Mouse (Mus musculus): Measurements from ENCODE around the gene Ak5. TPM values are rescaled to one million over a fixed set of nuclear protein-coding genes. Genes with fewer than 3 reads are reported as not detected.
"Not testable (repeated sequence)": the region's sequence is repeated elsewhere in the genome, so short reads cannot be mapped to it uniquely, and the experiment has no call there.

The Ak5 gene
- polyA plus RNA-seq, 1 experiment from 2014 or later = 24.4 TPM

DNA sequence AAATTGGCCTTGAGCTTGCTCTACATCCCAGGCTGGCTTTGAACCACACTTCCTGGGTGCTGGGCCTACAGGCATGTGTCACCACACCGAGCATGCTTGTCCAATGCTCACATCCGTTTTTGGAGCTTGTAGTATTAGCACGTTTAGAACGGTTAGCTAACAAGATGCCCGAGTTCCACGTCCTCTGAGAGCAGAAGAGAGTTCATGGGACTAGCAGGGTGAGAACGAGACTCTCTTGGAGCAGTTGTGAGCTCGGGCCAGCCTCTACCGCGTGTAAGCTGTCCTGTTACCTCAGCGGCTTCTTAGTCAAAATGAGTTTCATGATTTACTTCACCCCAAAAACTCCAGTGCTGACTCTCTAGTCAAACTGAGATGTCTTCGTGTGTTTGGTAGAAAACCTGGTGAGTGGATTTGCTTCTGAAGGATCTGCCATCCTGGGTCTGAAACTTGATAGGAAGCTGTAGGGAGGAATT, 199.6 kb downstream of the Ak5 start:
- no peak for ATAC-seq (ENCODE audit: low FRiP score)
- peaks cover 2% of the 10 kb centered on the region; the same call in 1 of the 2 replicates for H3K36me3 ChIP-seq
- no peak overlapping the region for H3K9ac ChIP-seq (replicated peaks)
- H3K9me3 ChIP-seq (replicated peaks) = no peaks in the 10 kb centered on the region
- no peak overlapping the region for H3K4me2 ChIP-seq
- no peak overlapping the region for H3K27ac ChIP-seq (replicated peaks)
- H3K4me1 ChIP-seq = no peaks in the 10 kb centered on the region
- no peaks in the 10 kb centered on the region for H3K27me3 ChIP-seq (replicated peaks)
- 88% methylated on average over 12 of the region's 12 CpGs for WGBS
- H3K4me3 ChIP-seq (replicated peaks) = no peak overlapping the region

DNA sequence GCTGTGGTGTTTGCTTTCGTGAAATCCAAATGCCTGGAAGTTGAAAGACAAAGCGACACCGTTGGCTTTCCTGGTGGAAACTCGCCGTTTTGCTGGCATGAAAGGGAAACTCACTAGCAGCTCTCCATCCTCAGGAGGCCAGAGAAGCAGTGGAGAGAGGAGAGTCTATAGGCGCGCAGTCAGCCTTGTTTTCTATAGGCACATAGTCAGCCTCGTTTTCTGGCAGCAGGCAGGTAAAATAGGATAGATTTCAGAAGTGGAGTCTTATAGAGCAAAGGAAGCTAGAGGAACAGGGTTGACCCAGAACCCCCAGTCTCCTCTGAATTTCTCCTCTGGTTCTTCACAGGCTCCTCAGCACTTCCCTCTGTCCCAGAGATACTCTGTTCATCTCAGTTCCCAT, 200.1 kb downstream of the Ak5 start:
- Histone ChIP-seq H3K9ac (replicated peaks) (no peak overlapping the region), H3K9me3 (replicated peaks) (no peaks in the 10 kb centered on the region), H3K4me1 (no peaks in the 10 kb centered on the region), H3K36me3 (peaks cover 4% of the 10 kb centered on the region; the same call in 1 of the 2 replicates), H3K27ac (replicated peaks) (no peak overlapping the region), H3K4me3 (replicated peaks) (no peak overlapping the region), H3K4me2 (no peak overlapping the region), H3K27me3 (replicated peaks) (no peaks in the 10 kb centered on the region)
- 86% methylated on average over 8 of the region's 8 CpGs for WGBS
- ATAC-seq (ENCODE audit: low FRiP score) = no peak

GRCm38 (mm10) chr3:152467312-152467711, 200.8 kb downstream of the Ak5 start:
- ATAC-seq (ENCODE audit: low FRiP score) = no peak
- no peaks in the 10 kb centered on the region for H3K27me3 ChIP-seq (replicated peaks)

GRCm38 (mm10) chr3:152466849-152467248, 201.3 kb downstream of the Ak5 start:
- H3K4me2 ChIP-seq = no peak overlapping the region
- H3K9me3 ChIP-seq (replicated peaks) = no peaks in the 10 kb centered on the region
- no peaks in the 10 kb centered on the region for H3K4me1 ChIP-seq
- no peak overlapping the region for H3K9ac ChIP-seq (replicated peaks)
- ATAC-seq (ENCODE audit: low FRiP score) = no peak
- H3K36me3 ChIP-seq = peaks cover 8% of the 10 kb centered on the region; the same call in 1 of the 2 replicates
- WGBS = 93% methylated on average over 9 of the region's 9 CpGs
- no peak overlapping the region for H3K4me3 ChIP-seq (replicated peaks)
- H3K27me3 ChIP-seq (replicated peaks) = no peaks in the 10 kb centered on the region
- H3K27ac ChIP-seq (replicated peaks) = no peak overlapping the region

More at GRCm38 (mm10) chr3:152467312-152467711, 200.8 kb downstream of the Ak5 start:
- no peak overlapping the region for H3K27ac ChIP-seq (replicated peaks)
- H3K9ac ChIP-seq (replicated peaks) = no peak overlapping the region
- 88% methylated on average over 4 of the region's 4 CpGs for WGBS
- peaks cover 7% of the 10 kb centered on the region; the same call in 1 of the 2 replicates for H3K36me3 ChIP-seq
- H3K4me3 ChIP-seq (replicated peaks) = no peak overlapping the region
- no peaks in the 10 kb centered on the region for H3K4me1 ChIP-seq
- H3K4me2 ChIP-seq = no peak overlapping the region
- H3K9me3 ChIP-seq (replicated peaks) = no peaks in the 10 kb centered on the region

GRCm38 (mm10) chr3:152465338-152465737, 202.8 kb downstream of the Ak5 start:
- H3K4me1 ChIP-seq = 0 out of 2 replicates have a peak, but pooled peaks cover 2% of the 10 kb centered on the region
- WGBS = 87% methylated on average over 6 of the region's 6 CpGs
- ATAC-seq (ENCODE audit: low FRiP score) = no peak

GRCm38 (mm10) chr3:152464462-152464861, 203.7 kb downstream of the Ak5 start:
- no peak overlapping the region for H3K4me2 ChIP-seq
- no peak overlapping the region for H3K27ac ChIP-seq (replicated peaks)
- H3K9ac ChIP-seq (replicated peaks) = no peak overlapping the region
- H3K36me3 ChIP-seq = peaks cover 12% of the 10 kb centered on the region; the same call in 1 of the 2 replicates
- 97% methylated on average over 3 of the region's 3 CpGs for WGBS
- 0 out of 2 replicates have a peak, but pooled peaks cover 5% of the 10 kb centered on the region for H3K4me1 ChIP-seq
- no peaks in the 10 kb centered on the region for H3K27me3 ChIP-seq (replicated peaks)
- H3K4me3 ChIP-seq (replicated peaks) = no peak overlapping the region
- no peaks in the 10 kb centered on the region for H3K9me3 ChIP-seq (replicated peaks)
- ATAC-seq (ENCODE audit: low FRiP score) = no peak

More at GRCm38 (mm10) chr3:152465338-152465737, 202.8 kb downstream of the Ak5 start:
- Histone ChIP-seq H3K4me2 (no peak overlapping the region), H3K27me3 (replicated peaks) (no peaks in the 10 kb centered on the region), H3K9ac (replicated peaks) (no peak overlapping the region), H3K9me3 (replicated peaks) (no peaks in the 10 kb centered on the region), H3K4me3 (replicated peaks) (no peak overlapping the region), H3K27ac (replicated peaks) (no peak overlapping the region), H3K36me3 (peaks cover 12% of the 10 kb centered on the region; the same call in 1 of the 2 replicates)

DNA sequence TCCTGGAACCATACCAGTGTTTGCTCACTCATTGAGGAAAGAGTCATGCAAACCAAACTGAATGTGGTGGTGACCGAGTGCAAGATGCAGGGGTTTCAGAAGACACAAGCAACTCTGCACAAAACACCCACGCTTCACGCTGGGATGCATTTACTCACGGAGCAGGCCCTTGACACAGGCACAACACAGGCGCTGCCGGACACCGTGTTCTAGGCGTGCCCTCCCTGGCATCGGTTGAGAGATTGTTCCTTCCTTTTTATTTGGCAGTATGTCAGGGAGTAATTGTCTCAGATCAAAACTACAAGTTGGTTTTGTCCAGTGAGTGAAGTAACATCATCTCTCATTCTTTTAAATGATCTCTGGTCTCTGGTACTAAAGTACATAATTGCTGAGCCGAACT, 205.3 kb downstream of the Ak5 start:
- peaks cover 17% of the 10 kb centered on the region; the same call in 1 of the 2 replicates for H3K36me3 ChIP-seq
- no peak for ATAC-seq (ENCODE audit: low FRiP score)
- no peak overlapping the region for H3K4me3 ChIP-seq (replicated peaks)
- no peaks in the 10 kb centered on the region for H3K9me3 ChIP-seq (replicated peaks)
- no peaks in the 10 kb centered on the region for H3K27me3 ChIP-seq (replicated peaks)
- H3K27ac ChIP-seq (replicated peaks) = no peak overlapping the region
- 93% methylated on average over 10 of the region's 10 CpGs for WGBS
- no peak overlapping the region for H3K9ac ChIP-seq (replicated peaks)
- H3K4me2 ChIP-seq = no peak overlapping the region
- H3K4me1 ChIP-seq = 0 out of 2 replicates have a peak, but pooled peaks cover 5% of the 10 kb centered on the region

DNA sequence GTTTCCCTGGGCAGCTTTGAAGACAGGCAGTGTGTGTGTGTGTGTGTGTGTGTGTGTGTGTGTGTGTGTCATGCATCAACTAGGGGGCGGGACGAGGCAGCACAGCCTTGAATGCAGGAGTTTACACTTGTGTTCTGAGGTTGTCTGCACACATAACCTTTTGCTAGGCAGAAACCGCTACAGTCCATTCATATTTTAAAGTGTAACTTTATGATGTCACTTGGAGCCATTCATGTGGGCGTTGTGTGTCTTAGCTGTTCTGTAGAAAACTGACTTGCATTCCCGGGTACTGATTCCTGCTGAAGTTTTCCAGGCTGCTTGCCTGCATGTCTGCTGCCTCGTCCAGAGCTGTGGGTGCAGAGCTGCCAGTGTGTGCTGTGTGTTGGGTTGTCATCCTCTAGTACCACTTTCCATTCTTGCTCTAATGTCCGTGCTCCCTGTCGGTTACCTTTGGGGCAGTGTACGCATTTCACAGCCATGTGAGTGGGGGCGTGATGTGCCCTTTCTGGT, 206.1 kb downstream of the Ak5 start:
- ATAC-seq (ENCODE audit: low FRiP score) = no peak

DNA sequence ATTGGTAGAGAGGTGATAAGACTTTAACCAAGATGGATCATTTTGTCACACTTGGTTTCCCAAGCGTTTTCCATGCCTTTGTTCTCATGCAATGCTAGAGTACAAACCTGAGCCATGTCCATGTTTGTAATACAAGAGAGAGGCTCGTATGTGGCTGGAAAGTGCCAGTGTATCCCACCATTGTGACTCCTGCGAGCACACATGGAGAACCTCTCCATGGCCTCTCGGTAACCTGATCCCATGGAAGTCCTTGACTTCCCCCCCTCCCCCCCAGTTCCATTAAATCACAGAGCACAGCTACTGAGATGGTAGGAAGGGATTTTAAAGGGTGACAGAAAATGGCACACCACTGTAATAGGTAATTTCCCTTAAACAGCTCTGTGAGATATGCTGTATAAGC, 207.4 kb downstream of the Ak5 start:
- Histone ChIP-seq H3K4me1 (0 out of 2 replicates have a peak, but pooled peaks cover 5% of the 10 kb centered on the region), H3K9ac (replicated peaks) (no peak overlapping the region), H3K27ac (replicated peaks) (0 out of 2 replicates have a peak overlapping the region, but pooled peaks have one; percentile 5), H3K4me2 (no peak overlapping the region), H3K27me3 (replicated peaks) (no peaks in the 10 kb centered on the region), H3K36me3 (peaks cover 36% of the 10 kb centered on the region), H3K9me3 (replicated peaks) (no peaks in the 10 kb centered on the region), H3K4me3 (replicated peaks) (no peak overlapping the region)
- WGBS = 60% methylated on average over 4 of the region's 4 CpGs
- ATAC-seq (ENCODE audit: low FRiP score) = peak; percentile 45

More for the DNA sequence above, 206.1 kb downstream of the Ak5 start:
- no peak overlapping the region for H3K4me3 ChIP-seq (replicated peaks)
- peaks cover 24% of the 10 kb centered on the region for H3K36me3 ChIP-seq
- 88% methylated on average over 10 of the region's 10 CpGs for WGBS
- H3K4me1 ChIP-seq = 0 out of 2 replicates have a peak, but pooled peaks cover 5% of the 10 kb centered on the region
- H3K4me2 ChIP-seq = no peak overlapping the region
- H3K27me3 ChIP-seq (replicated peaks) = no peaks in the 10 kb centered on the region
- no peaks in the 10 kb centered on the region for H3K9me3 ChIP-seq (replicated peaks)
- H3K27ac ChIP-seq (replicated peaks) = no peak overlapping the region
- H3K9ac ChIP-seq (replicated peaks) = no peak overlapping the region

DNA sequence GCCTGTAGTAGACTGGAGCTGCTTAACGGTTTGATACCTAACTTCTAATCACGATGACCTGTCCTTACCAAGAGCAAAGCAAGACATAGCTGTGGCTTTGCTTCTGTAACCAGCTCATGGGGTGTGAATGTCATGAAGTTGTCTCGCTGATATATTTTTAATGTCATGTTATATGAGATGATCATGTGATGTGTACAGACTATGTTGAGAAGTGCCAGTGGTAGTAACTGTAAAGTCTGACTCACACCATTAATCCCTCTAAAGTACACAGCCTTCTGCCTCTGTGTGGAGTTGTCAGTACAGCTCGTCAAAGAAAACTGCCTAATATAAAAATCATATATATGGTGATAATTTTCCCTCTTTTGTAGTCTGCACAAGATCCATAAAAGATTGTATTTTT, 209.3 kb downstream of the Ak5 start:
- not testable (repeated sequence) for H3K4me2 ChIP-seq; H3K9me3 ChIP-seq (replicated peaks); ATAC-seq (ENCODE audit: low FRiP score); H3K27me3 ChIP-seq (replicated peaks); H3K9ac ChIP-seq (replicated peaks); H3K27ac ChIP-seq (replicated peaks); H3K4me3 ChIP-seq (replicated peaks); H3K4me1 ChIP-seq
- WGBS = 94% methylated on average over 4 of the region's 4 CpGs
- peaks cover 39% of the 10 kb centered on the region for H3K36me3 ChIP-seq

GRCm38 (mm10) chr3:152457308-152458035, 210.7 kb downstream of the Ak5 start:
- no peak overlapping the region for H3K9ac ChIP-seq (replicated peaks)
- H3K4me2 ChIP-seq = no peak overlapping the region
- no peaks in the 10 kb centered on the region for H3K9me3 ChIP-seq (replicated peaks)
- 0 out of 2 replicates have a peak, but pooled peaks cover 5% of the 10 kb centered on the region for H3K4me1 ChIP-seq
- no peak overlapping the region for H3K27ac ChIP-seq (replicated peaks)
- no peak for ATAC-seq (ENCODE audit: low FRiP score)
- H3K4me3 ChIP-seq (replicated peaks) = no peak overlapping the region
- H3K27me3 ChIP-seq (replicated peaks) = no peaks in the 10 kb centered on the region
- WGBS = 91% methylated on average over 2 of the region's 2 CpGs
- H3K36me3 ChIP-seq = peaks cover 36% of the 10 kb centered on the region

- 93% methylated on average over 3 of the region's 4 CpGs for WGBS
- H3K9ac ChIP-seq (replicated peaks) = no peak overlapping the region
- no peaks in the 10 kb centered on the region for H3K9me3 ChIP-seq (replicated peaks)
- no peak overlapping the region for H3K27ac ChIP-seq (replicated peaks)
- ATAC-seq (ENCODE audit: low FRiP score) = no peak
- no peaks in the 10 kb centered on the region for H3K4me1 ChIP-seq
- no peak overlapping the region for H3K4me2 ChIP-seq
- peaks cover 49% of the 10 kb centered on the region for H3K36me3 ChIP-seq
- no peaks in the 10 kb centered on the region for H3K27me3 ChIP-seq (replicated peaks)
- H3K4me3 ChIP-seq (replicated peaks) = no peak overlapping the region
Measured at GRCm38 (mm10) chr3:152453163-152453562, 215.0 kb downstream of the Ak5 start.

Measured in neural tube, embryonic 15.5 days (tissue).